Mouse (Mus musculus) erythroblast, embryonic 14.5 days (primary cell): ENCODE data around the gene Leng9.

Source experiments
- GATA1 ChIP-seq: IDR thresholded peaks from 2 replicates; pipeline ENCODE4 v1.6.1; 2012; ENCODE audit warnings: low read length, inconsistent platforms, mixed read lengths
- TAL1 ChIP-seq: IDR thresholded peaks from 3 replicates; pipeline ENCODE4 v1.6.1; 2012; ENCODE audit warnings: low read length, inconsistent platforms, mixed read lengths

GRCm38 (mm10) chr7:4148341-4149208, 1.6 kb downstream of the Leng9 start:
- TF ChIP-seq TAL1 (no peak), GATA1 (no peak)
